Mouse (Mus musculus): ENCODE measurements around the gene Spc24.

The Spc24 gene

GRCm38 (mm10) chr9:21706586-21707265 is 53.4 kb downstream of the Spc24 start:
- no peak for TF ChIP-seq GATA4 (IDR thresholded peaks at IDR 0.05; ENCODE audit: insufficient replicate concordance, low read length)

DNA sequence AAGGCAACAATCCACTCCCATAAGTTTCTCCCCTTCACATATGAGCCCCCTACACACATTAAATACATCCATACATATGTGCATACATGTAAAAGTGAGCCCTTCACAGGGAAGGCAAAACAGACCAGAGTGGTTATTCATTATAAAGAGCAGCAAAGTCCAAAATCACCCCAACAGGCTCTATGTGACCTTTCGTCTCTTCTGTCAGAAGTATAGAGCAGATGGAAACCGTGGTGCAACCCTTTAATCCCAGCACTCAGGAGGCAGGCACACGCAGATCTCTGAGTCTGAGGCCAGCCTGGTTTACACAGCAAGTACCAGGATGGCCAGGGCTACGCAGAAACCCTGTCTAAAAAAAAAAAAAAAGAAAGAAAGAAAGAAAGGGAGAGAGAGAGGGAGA is 54.0 kb downstream of the Spc24 start:
- TF ChIP-seq GATA4 (IDR thresholded peaks at IDR 0.05; ENCODE audit: insufficient replicate concordance, low read length), result no peak
